Mouse (Mus musculus): Measurements from ENCODE around the gene Gm49398.

Gene Gm49398

GRCm38 (mm10) chr13:61288739-61289138 lies at the start of gene Gm49398:
Gene Gm49398, minus strand, starts transcription at chr13:61288839.
- DNase-seq (ENCODE audit: low spot score in 2 of 2), result no peak

GRCm38 (mm10) chr13:61255258-61255657 lies 33.4 kb downstream of the Gm49398 start, which contains the start of gene Cts8:
Gene Cts8, minus strand, starts transcription at chr13:61255358.
- no peak for DNase-seq (ENCODE audit: low spot score in 2 of 2)

- DNase-seq (ENCODE audit: low spot score in 2 of 2), result peak in 1 of 2 experiments; percentile 58
Observed at GRCm38 (mm10) chr13:61241076-61241947, 47.3 kb downstream of the Gm49398 start.

- no peak for DNase-seq (ENCODE audit: low spot score in 2 of 2)
Observed at GRCm38 (mm10) chr13:61203310-61203709, 85.3 kb downstream of the Gm49398 start, which contains the start of gene Cts6. Gene Cts6, minus strand, starts transcription at chr13:61203410.

Measured in spleen, postnatal 10 days (tissue).